Mouse (Mus musculus) limb, embryonic 13.5 days (tissue): ENCODE data around the gene Tpra1. TPM values are rescaled to one million over a fixed set of nuclear protein-coding genes. Genes with fewer than 3 reads are reported as not detected.

Experiments
- ATAC-seq: fragments of 200-750 bp; cut with Nextera tagmentation; 2 replicates; pipeline ENCODE4 v1.8.0; 2017; ENCODE audit warnings: low read depth, moderate number of reproducible peaks, moderate TSS enrichment; ENCODE audit not compliant: low FRiP score
- H3K27ac ChIP-seq: fragments of 300-500 bp; sonication (generic); 2 replicates; pipeline ENCODE4 v1.5.1; 2015; ENCODE audit warnings: inconsistent platforms, mild to moderate bottlenecking, moderate library complexity
- H3K27me3 ChIP-seq: fragments of 300-500 bp; sonication (generic); 2 replicates; pipeline ENCODE4 v1.6.1; 2015; ENCODE audit warnings: mild to moderate bottlenecking, inconsistent platforms
- H3K36me3 ChIP-seq: fragments of 300-500 bp; sonication (generic); 2 replicates; pipeline ENCODE4 v1.6.1; 2015; ENCODE audit warnings: inconsistent platforms, mild to moderate bottlenecking, moderate library complexity
- H3K4me1 ChIP-seq: fragments of 300-500 bp; sonication (generic); 2 replicates; pipeline ENCODE4 v1.6.1; 2015; ENCODE audit warnings: inconsistent platforms
- H3K4me2 ChIP-seq: fragments of 300-500 bp; sonication (generic); replicated peaks from 2 replicates; pipeline ENCODE4 v1.6.1; 2015; ENCODE audit warnings: inconsistent platforms, mild to moderate bottlenecking, moderate library complexity
- H3K4me3 ChIP-seq: fragments of 300-500 bp; sonication (generic); 2 replicates; pipeline ENCODE4 v1.5.1; 2015; ENCODE audit warnings: moderate library complexity, mild to moderate bottlenecking, inconsistent platforms
- H3K9ac ChIP-seq: fragments of 300-500 bp; sonication (generic); 2 replicates; pipeline ENCODE4 v1.6.1; 2015; ENCODE audit warnings: mild to moderate bottlenecking, inconsistent platforms
- H3K9me3 ChIP-seq: fragments of 300-500 bp; sonication (generic); 2 replicates; pipeline ENCODE4 v1.6.1; 2016; ENCODE audit warnings: inconsistent platforms
- WGBS: fragments of 180-500 bp; shearing (Covaris S2); methylation state at CpG from one replicate; pipeline ENCODE4 v1.1.7; 2015; 5-methylcytosine and 5-hydroxymethylcytosine counted together
- polyA plus RNA-seq: library from polyadenylated mRNA; unstranded; fragments of >200 nt; fragmentation: Nextera tagmentation; extraction: Ambion mirVana; gene quantifications from 2 replicates; pipeline ENCODE4 v1.2.1, GENCODE M21; 2015

Gene Tpra1
- polyA plus RNA-seq, 1 experiment from 2014 or later: 89.5 TPM

DNA sequence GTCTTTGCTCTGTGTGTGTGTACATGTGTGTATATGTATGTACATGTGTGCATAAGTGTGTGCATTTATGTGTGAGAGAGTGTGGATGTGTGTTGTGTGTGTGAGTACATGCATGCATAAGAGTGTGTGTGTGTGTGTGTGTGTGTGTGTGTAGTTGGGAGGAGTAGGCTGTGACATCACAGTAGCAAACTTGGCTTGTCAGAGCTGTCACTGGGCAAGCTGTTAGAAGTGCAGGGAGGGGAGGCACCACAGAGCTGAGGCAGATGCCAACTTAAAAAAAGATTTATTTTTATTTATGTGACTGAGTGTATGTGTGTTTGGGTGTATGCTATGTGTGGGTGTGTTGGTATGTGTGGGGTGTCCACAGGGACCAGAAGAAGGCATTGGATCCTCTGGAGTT is 11.4 kb downstream of the Tpra1 start:
- H3K36me3 ChIP-seq: peaks cover 46% of the 10 kb centered on the region
- no peaks in the 10 kb centered on the region for H3K27me3 ChIP-seq
- no peak for ATAC-seq
- no peak overlapping the region for H3K4me2 ChIP-seq
- no peaks in the 10 kb centered on the region for H3K9me3 ChIP-seq
- H3K4me1 ChIP-seq: 0 out of 2 replicates have a peak, but pooled peaks cover 5% of the 10 kb centered on the region
- no peak overlapping the region for H3K9ac ChIP-seq
- H3K4me3 ChIP-seq: no peak overlapping the region
- no peak overlapping the region for H3K27ac ChIP-seq

DNA sequence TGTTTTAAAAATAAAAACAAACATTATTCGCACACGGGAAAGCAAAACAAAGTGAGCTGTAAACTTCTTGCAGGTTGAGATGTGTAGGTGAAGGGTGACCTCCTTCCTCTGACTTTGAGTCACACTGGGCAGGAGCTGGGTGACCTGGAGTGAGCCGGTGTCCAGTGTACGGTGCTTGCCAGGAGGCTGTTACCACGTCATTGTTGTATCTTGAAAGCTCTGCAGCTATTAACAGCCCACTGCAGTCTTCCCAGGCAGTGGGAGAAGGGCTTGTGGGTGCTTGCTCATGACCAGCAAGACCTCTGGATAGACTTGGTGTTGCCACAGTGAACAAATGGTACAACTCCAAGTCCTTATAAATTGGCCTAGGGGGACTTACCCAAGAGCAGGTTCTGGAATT is 12.7 kb downstream of the Tpra1 start:
- no peak overlapping the region for H3K9ac ChIP-seq
- no peak for ATAC-seq
- WGBS: 76% methylated on average over 5 of the region's 5 CpGs

DNA sequence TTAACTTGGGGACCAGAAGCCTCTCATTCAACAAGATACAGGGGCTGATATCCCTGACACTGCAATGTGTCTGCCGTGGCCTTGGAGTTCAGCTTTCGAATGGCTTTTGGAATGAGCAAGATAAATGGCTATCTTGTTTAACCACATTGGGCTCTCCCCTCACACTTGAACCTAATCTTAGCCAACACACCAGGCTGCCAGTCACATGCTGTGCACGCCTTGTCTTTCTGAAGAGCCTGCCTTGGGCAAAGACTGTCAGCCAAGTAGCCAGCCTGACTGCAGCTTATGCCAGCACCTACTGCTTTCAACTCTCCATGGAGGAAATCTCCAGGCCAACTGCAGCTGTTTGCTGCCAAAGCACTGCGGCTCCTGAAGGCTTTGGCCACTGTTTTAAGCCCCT is 13.5 kb downstream of the Tpra1 start:
- H3K9ac ChIP-seq: no peak overlapping the region
- ATAC-seq: no peak
- no peak overlapping the region for H3K27ac ChIP-seq
- no peak overlapping the region for H3K4me3 ChIP-seq
- no peak overlapping the region for H3K4me2 ChIP-seq
- 85% methylated on average over 4 of the region's 4 CpGs for WGBS
- H3K27me3 ChIP-seq: no peaks in the 10 kb centered on the region
- no peaks in the 10 kb centered on the region for H3K9me3 ChIP-seq
- H3K36me3 ChIP-seq: peaks cover 26% of the 10 kb centered on the region
- H3K4me1 ChIP-seq: 0 out of 2 replicates have a peak, but pooled peaks cover 5% of the 10 kb centered on the region

More for the DNA sequence above, 12.7 kb downstream of the Tpra1 start:
- no peak overlapping the region for H3K4me2 ChIP-seq
- no peaks in the 10 kb centered on the region for H3K27me3 ChIP-seq
- H3K36me3 ChIP-seq: peaks cover 33% of the 10 kb centered on the region
- 0 out of 2 replicates have a peak, but pooled peaks cover 5% of the 10 kb centered on the region for H3K4me1 ChIP-seq
- H3K4me3 ChIP-seq: no peak overlapping the region
- H3K9me3 ChIP-seq: no peaks in the 10 kb centered on the region
- H3K27ac ChIP-seq: no peak overlapping the region

- Histone ChIP-seq H3K9me3 (no peaks in the 10 kb centered on the region), H3K4me3 (no peak overlapping the region), H3K27ac (no peak overlapping the region), H3K9ac (no peak overlapping the region), H3K27me3 (no peaks in the 10 kb centered on the region), H3K4me1 (0 out of 2 replicates have a peak, but pooled peaks cover 5% of the 10 kb centered on the region), H3K36me3 (peaks cover 19% of the 10 kb centered on the region), H3K4me2 (no peak overlapping the region)
- WGBS: 65% methylated on average over 1 of the region's 1 CpGs
- no peak for ATAC-seq
Observed at GRCm38 (mm10) chr6:88916153-88916552, 14.1 kb downstream of the Tpra1 start.

DNA sequence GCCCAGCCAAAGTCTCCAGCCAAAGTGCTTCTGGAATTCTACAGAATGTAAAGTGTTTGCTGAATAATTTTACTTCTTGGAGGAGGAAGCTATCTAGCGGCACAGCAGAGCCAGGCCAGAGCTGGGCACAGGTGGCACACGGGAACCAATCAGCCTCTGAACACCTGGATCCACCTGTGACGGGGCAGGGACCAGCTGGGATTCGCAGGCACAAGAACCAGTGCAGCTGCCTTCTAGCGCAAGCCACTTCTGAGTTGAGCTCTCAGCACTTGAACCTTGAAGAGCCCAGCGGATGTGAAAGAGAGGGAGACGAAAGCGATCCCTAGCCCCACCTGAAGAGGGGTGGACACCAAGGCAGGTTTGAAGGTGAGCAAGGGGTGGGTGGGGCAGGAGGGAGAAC is 16.8 kb downstream of the Tpra1 start:
- Histone ChIP-seq H3K4me1 (peaks cover 6% of the 10 kb centered on the region; the same call in 1 of the 2 replicates), H3K36me3 (no peaks in the 10 kb centered on the region), H3K4me2 (no peak overlapping the region), H3K27ac (no peak overlapping the region), H3K27me3 (no peaks in the 10 kb centered on the region), H3K9ac (no peak overlapping the region), H3K9me3 (no peaks in the 10 kb centered on the region), H3K4me3 (no peak overlapping the region)
- ATAC-seq: no peak
- 75% methylated on average over 8 of the region's 8 CpGs for WGBS

- Histone ChIP-seq H3K4me1 (peaks cover 33% of the 10 kb centered on the region), H3K9ac (no peak overlapping the region), H3K27me3 (no peaks in the 10 kb centered on the region), H3K36me3 (no peaks in the 10 kb centered on the region), H3K27ac (peak overlapping the region; percentile 74), H3K4me2 (0 out of 2 replicates have a peak overlapping the region, but pooled peaks have one; percentile 10), H3K9me3 (no peaks in the 10 kb centered on the region), H3K4me3 (no peak overlapping the region)
- peak; percentile 79 for ATAC-seq
- 9% methylated on average over 5 of the region's 5 CpGs for WGBS
Observed at GRCm38 (mm10) chr6:88924502-88925275, 22.6 kb downstream of the Tpra1 start.

- Histone ChIP-seq H3K4me2 (no peak overlapping the region), H3K36me3 (no peaks in the 10 kb centered on the region), H3K27me3 (no peaks in the 10 kb centered on the region), H3K4me3 (no peak overlapping the region), H3K4me1 (peaks cover 33% of the 10 kb centered on the region), H3K9me3 (no peaks in the 10 kb centered on the region), H3K9ac (no peak overlapping the region), H3K27ac (peak overlapping the region; percentile 74)
- peak; percentile 28; the same call in 1 of the 2 replicates for ATAC-seq
- 13% methylated on average over 4 of the region's 4 CpGs for WGBS
Observed at GRCm38 (mm10) chr6:88925640-88926205, 23.7 kb downstream of the Tpra1 start.

- no peaks in the 10 kb centered on the region for H3K9me3 ChIP-seq
- H3K4me2 ChIP-seq: no peak overlapping the region
- peaks cover 33% of the 10 kb centered on the region for H3K4me1 ChIP-seq
- no peak overlapping the region for H3K4me3 ChIP-seq
- H3K9ac ChIP-seq: no peak overlapping the region
- 52% methylated on average over 3 of the region's 3 CpGs for WGBS
- no peaks in the 10 kb centered on the region for H3K27me3 ChIP-seq
- H3K36me3 ChIP-seq: no peaks in the 10 kb centered on the region
- ATAC-seq: no peak
- no peak overlapping the region for H3K27ac ChIP-seq
Observed at GRCm38 (mm10) chr6:88926870-88927269, 24.8 kb downstream of the Tpra1 start.

GRCm38 (mm10) chr6:88927595-88927994 is 25.5 kb downstream of the Tpra1 start:
- no peaks in the 10 kb centered on the region for H3K27me3 ChIP-seq
- no peaks in the 10 kb centered on the region for H3K9me3 ChIP-seq
- ATAC-seq: no peak; the same call in 1 of the 2 replicates
- 24% methylated on average over 2 of the region's 2 CpGs for WGBS
- no peak overlapping the region for H3K27ac ChIP-seq
- no peak overlapping the region for H3K4me2 ChIP-seq
- H3K4me1 ChIP-seq: peaks cover 33% of the 10 kb centered on the region
- H3K4me3 ChIP-seq: no peak overlapping the region
- H3K36me3 ChIP-seq: no peaks in the 10 kb centered on the region
- H3K9ac ChIP-seq: no peak overlapping the region

DNA sequence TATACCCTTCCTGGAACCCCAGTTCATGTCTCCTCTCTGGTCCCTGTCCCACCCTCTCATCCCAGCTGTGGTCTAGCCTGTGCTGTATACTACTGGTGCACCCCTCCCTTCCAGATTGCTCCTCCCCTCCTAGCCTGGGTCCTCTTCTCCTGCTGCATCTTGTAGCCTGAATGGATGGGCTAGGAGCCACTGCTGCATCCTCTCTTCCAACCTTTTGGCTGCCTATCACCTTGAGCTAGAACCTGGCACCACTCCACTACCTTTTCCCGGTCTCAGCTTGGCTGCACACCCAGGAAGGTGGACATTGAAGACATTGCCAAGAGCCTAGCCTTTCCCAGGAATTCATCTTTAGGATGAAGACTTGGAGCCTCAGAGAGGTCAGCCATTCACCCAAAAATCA is 26.0 kb downstream of the Tpra1 start:
- no peak overlapping the region for H3K4me3 ChIP-seq
- no peak overlapping the region for H3K4me2 ChIP-seq
- 73% methylated on average over 1 of the region's 1 CpGs for WGBS
- no peak overlapping the region for H3K9ac ChIP-seq
- peaks cover 33% of the 10 kb centered on the region for H3K4me1 ChIP-seq
- H3K27me3 ChIP-seq: no peaks in the 10 kb centered on the region
- H3K9me3 ChIP-seq: no peaks in the 10 kb centered on the region
- no peak for ATAC-seq
- no peak overlapping the region for H3K27ac ChIP-seq
- H3K36me3 ChIP-seq: no peaks in the 10 kb centered on the region

- Histone ChIP-seq H3K36me3 (no peaks in the 10 kb centered on the region), H3K9ac (no peak overlapping the region), H3K4me3 (no peak overlapping the region), H3K27me3 (no peaks in the 10 kb centered on the region), H3K4me2 (no peak overlapping the region), H3K9me3 (no peaks in the 10 kb centered on the region), H3K27ac (no peak overlapping the region), H3K4me1 (peaks cover 33% of the 10 kb centered on the region)
- 88% methylated on average over 5 of the region's 5 CpGs for WGBS
- no peak for ATAC-seq
Observed at GRCm38 (mm10) chr6:88928576-88928975, 26.5 kb downstream of the Tpra1 start.

- H3K27ac ChIP-seq: no peak overlapping the region
- no peak overlapping the region for H3K4me2 ChIP-seq
- no peak for ATAC-seq
- 67% methylated on average over 6 of the region's 6 CpGs for WGBS
- no peaks in the 10 kb centered on the region for H3K27me3 ChIP-seq
- no peaks in the 10 kb centered on the region for H3K36me3 ChIP-seq
- no peaks in the 10 kb centered on the region for H3K9me3 ChIP-seq
- H3K9ac ChIP-seq: no peak overlapping the region
- no peak overlapping the region for H3K4me3 ChIP-seq
- peaks cover 29% of the 10 kb centered on the region for H3K4me1 ChIP-seq
Observed at GRCm38 (mm10) chr6:88929451-88929850, 27.4 kb downstream of the Tpra1 start.
